Mouse (Mus musculus) inflammation-experienced regulatory T-cells, adult 16 weeks (primary cell): Measurements from ENCODE around the gene Lhfpl5. TPM values are rescaled to one million over a fixed set of nuclear protein-coding genes. Genes with fewer than 3 reads are reported as not detected.

ENCODE experiments used
- polyA plus RNA-seq: library from polyadenylated mRNA; unstranded; fragments of 100-300 nt; shearing (Covaris generic); gene quantifications from one replicate; pipeline ENCODE4 v1.2.1, GENCODE M21; 2017

Gene Lhfpl5
- 1.00 TPM for polyA plus RNA-seq

DNA sequence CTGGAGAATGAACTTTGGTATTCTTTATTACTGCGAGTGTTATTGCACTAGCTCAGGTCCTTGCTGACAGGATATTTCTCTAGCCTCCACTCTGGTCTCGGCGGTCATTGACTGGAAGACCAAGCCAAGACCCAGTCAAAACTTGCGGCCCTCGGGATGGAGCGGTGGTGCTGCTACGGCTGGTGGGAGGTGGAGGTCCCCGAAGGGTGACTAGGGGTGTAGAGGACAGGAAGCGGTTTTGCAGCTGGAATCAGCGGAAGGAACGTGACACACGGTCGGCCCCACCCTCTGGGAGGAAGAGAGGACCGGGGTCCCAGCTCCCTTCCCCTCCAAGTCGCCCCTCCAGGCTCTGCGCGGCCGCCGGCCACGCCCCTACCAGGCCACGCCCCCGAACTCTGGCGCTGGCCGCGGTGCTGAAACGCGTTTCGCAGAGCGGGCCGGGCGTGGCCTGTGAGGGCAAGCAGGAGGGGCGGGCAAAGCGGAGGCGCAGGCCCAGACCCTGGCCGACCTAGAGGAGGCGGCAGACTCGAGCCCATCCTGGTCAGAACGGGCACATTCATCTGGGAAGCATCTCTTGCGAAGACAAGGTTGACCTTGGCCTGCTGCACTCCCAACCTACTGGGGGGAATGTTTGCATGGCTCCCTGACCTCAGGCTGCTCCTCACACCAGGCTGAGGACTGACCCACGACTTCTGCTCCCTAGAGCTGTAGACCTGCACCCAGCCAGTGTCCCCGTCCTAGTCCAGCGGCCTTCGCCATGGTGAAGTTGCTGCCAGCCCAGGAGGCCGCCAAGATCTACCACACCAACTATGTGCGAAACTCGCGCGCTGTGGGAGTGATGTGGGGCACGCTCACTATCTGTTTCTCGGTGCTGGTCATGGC is at the start of gene Lhfpl5:
Gene Lhfpl5, plus strand, starts transcription at position 398 of the 882 bp plus-strand sequence.

DNA sequence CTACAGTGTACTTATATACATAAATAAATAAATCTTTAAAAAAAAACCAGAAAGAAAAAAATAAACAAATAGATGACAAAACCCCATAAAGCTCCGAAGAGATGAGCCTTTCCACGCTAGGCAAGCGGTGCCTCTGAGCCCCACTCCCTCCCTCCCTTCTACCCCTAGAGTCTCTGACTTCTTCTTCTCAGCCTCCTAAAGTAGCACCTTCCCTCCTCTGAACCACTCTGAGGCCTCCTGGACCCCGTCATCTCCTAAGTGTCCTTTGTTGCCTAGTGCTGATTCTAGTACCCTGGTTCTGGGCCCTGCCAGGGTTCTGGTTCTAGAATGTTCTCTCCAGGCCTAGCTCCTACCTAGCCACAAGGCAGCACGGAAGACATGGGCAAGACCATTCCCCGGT is 44.9 kb upstream of the Lhfpl5 start, which contains the start of gene Armc12:
Gene Armc12, plus strand, starts transcription at position 301 of the 400 bp plus-strand sequence.

DNA sequence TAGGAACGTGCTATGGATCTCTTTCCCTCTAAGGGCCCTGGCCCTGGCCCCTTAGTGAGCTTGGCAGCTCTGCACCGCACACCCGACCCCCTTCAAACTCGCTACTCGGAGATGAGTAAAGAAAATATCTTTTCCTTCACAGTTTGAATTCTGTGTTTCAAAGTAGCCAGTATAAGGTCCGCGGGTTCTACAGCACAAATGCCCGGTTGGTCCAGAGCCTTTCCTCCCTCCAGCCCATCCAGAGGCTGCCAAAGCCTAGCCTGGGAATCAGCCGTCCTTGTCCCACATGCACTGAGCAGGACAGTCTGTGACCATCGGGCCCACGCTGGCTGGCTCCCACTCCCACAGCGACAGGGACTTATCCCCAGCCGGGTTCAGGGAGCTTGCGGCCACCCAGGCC is 26.3 kb upstream of the Lhfpl5 start, which contains the start of gene Clpsl2:
Gene Clpsl2, plus strand, starts transcription at position 301 of the 400 bp plus-strand sequence.

DNA sequence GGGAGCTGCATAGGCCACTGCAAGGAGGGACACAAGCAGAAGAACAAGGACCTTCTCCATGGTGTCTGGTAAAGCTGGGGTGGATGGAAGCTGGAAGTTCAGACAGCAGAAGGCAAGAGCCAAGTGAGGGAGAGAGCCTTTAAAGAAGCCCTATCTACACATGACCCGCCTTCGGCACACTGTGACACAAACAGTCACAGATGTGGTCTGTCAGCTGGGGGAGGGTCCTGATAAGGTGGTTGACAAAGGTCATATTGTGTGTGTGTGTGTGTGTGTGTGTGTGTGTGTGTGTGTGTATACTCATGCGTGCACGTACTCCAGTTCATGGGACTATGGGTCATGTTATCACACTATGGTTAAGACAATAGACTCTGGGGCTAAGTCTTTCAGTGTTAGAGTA is 14.8 kb upstream of the Lhfpl5 start, which contains the start of gene Clps:
Gene Clps, minus strand, starts transcription at position 169 of the 400 bp plus-strand sequence.

DNA sequence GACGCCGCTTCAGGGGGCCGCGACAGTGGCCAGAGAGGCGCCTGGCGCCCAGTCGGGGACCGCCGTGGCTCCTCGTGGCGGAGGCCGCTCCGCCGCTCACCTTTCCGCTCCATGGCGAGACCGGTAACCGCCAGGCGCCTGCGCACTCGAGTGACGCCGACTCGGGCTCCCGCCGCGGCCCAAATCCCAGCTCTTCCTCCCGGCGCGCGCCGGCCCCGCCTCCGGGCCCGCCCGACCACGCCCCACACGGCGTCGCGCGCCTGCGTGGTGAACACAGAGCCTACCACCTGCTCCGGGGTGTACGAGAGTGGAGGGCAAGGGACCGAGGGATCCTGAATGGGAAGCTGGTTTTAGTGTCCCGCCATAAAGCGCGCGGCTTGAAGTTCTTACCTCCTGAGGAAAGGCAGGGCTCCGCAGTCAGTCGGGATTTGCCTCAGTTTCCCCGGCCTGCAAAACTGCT is 46.9 kb downstream of the Lhfpl5 start, which contains the start of gene Srpk1:
Gene Srpk1, minus strand, starts transcription at position 410 of the 460 bp plus-strand sequence.

Other genes starting within 250 kb of the Lhfpl5 start
- gene Rpl10a, start 247.2 kb upstream of the Lhfpl5 start, polyA plus RNA-seq: 322 TPM
- 0.18 TPM for gene Tead3, start 224.8 kb upstream of the Lhfpl5 start, polyA plus RNA-seq
- not detected for gene Tulp1, start 210.4 kb upstream of the Lhfpl5 start, polyA plus RNA-seq
- gene Fkbp5, start 58.1 kb upstream of the Lhfpl5 start, polyA plus RNA-seq: 10.3 TPM
- gene Armc12, start 44.8 kb upstream of the Lhfpl5 start, polyA plus RNA-seq: not detected
- gene Clpsl2, start 26.2 kb upstream of the Lhfpl5 start, polyA plus RNA-seq: not detected
- not detected for gene Clps, start 14.9 kb upstream of the Lhfpl5 start, polyA plus RNA-seq
- gene Srpk1, start 47.1 kb downstream of the Lhfpl5 start, polyA plus RNA-seq: 218 TPM
- gene Slc26a8, start 114.6 kb downstream of the Lhfpl5 start, polyA plus RNA-seq: 0.49 TPM
- gene Mapk14, start 115.7 kb downstream of the Lhfpl5 start, polyA plus RNA-seq: 18.1 TPM
- gene AC170998.1, start 150.4 kb downstream of the Lhfpl5 start, polyA plus RNA-seq: 5.8 TPM
- gene Mapk13, start 193.7 kb downstream of the Lhfpl5 start, polyA plus RNA-seq: not detected
- gene Brpf3, start 225.4 kb downstream of the Lhfpl5 start, polyA plus RNA-seq: 2.5 TPM